Mouse (Mus musculus): Measurements from ENCODE around the gene Nus1.

DNA sequence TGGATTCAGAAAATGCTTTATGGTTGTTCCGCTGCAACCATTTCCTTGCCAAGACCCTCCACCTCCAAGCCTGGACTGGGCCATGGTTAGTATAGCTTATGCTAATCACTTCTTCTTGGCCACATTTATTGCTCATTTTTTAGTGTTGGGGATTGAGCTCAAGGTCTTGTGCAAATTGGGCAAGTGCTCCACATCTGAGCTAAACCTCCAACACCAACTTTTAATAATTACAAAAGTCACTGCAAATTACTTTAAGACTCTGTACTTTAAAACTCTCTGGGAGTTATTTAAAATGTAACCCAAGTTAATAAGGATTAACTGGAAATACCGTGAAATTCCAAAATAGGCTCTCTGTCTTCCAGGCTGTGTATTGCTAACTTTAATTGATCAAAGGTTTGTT lies 9.8 kb upstream of the Nus1 start:
- no peak for TF ChIP-seq CTCF (IDR thresholded peaks at IDR 0.05)
- no peak for TF ChIP-seq EP300 (IDR thresholded peaks at IDR 0.05)
